Mouse (Mus musculus) heart, embryonic 14.5 days (tissue): ENCODE data around the gene Marveld3. TPM values are rescaled to one million over a fixed set of nuclear protein-coding genes. Genes with fewer than 3 reads are reported as not detected.

Source experiments
- ATAC-seq: fragments of 200-750 bp; cut with Nextera tagmentation; 2 replicates; pipeline ENCODE4 v1.8.0; 2017; ENCODE audit warnings: low read depth, moderate TSS enrichment; ENCODE audit not compliant: insufficient number of reproducible peaks, insufficient read depth, low FRiP score
- H3K27ac ChIP-seq, 2 experiments: fragments of 200-500 bp in 1 of 2; fragments of 300-500 bp in 1 of 2; sonication (generic) in 1 of 2; replicated peaks in 1 of 2; 2 replicates each; pipeline ENCODE4 v1.5.1; 2012 to 2014; ENCODE audit warnings: low read depth in 2 of 2, low read length in 2 of 2, control low read depth in 1 of 2, mild to moderate bottlenecking in 1 of 2, mixed read lengths in 1 of 2; ENCODE audit not compliant: control insufficient read depth in 1 of 2, insufficient read depth in 1 of 2
- H3K27me3 ChIP-seq: fragments of 300-500 bp; sonication (generic); 2 replicates; pipeline ENCODE4 v1.6.1; 2014; ENCODE audit warnings: mild to moderate bottlenecking, low read length, control low read depth; ENCODE audit not compliant: control insufficient read depth, insufficient read depth
- H3K36me3 ChIP-seq: fragments of 300-500 bp; sonication (generic); 2 replicates; pipeline ENCODE4 v1.6.1; 2014; ENCODE audit warnings: mild to moderate bottlenecking, control low read depth, low read length, mixed read lengths; ENCODE audit not compliant: control insufficient read depth, insufficient read depth
- H3K4me1 ChIP-seq, 2 experiments: fragments of 200-500 bp in 1 of 2; fragments of 300-500 bp in 1 of 2; sonication (generic) in 1 of 2; 2 replicates each; pipeline ENCODE4 v1.6.1; 2012 to 2014; ENCODE audit warnings: low read length in 2 of 2, control low read depth in 1 of 2, mixed read lengths in 1 of 2; ENCODE audit not compliant: control insufficient read depth in 2 of 2, insufficient read depth in 2 of 2
- H3K4me2 ChIP-seq: fragments of 300-500 bp; sonication (generic); 2 replicates; pipeline ENCODE4 v1.6.1; 2014; ENCODE audit warnings: mild to moderate bottlenecking, low read length
- H3K4me3 ChIP-seq, 2 experiments: fragments of 200-500 bp in 1 of 2; fragments of 300-500 bp in 1 of 2; sonication (generic) in 1 of 2; 2 replicates each; pipeline ENCODE4 v1.5.1; 2012 to 2014; ENCODE audit warnings: low read length in 2 of 2, mild to moderate bottlenecking in 2 of 2, control low read depth in 1 of 2, low read depth in 1 of 2, moderate library complexity in 1 of 2; ENCODE audit not compliant: control insufficient read depth in 1 of 2, insufficient read depth in 1 of 2
- H3K9ac ChIP-seq: fragments of 300-500 bp; sonication (generic); 2 replicates; pipeline ENCODE4 v1.6.1; 2014; ENCODE audit warnings: mild to moderate bottlenecking, low read length
- H3K9me3 ChIP-seq: fragments of 300-500 bp; sonication (generic); 2 replicates; pipeline ENCODE4 v1.6.1; 2016; ENCODE audit warnings: low read length, control low read depth; ENCODE audit not compliant: control insufficient read depth
- WGBS: fragments of 180-500 bp; shearing (Covaris S2); extraction: QIAGEN DNeasy Blood & Tissue Kit; methylation state at CpG from one replicate; pipeline ENCODE4 v1.1.7; 2014; 5-methylcytosine and 5-hydroxymethylcytosine counted together
- polyA plus RNA-seq: library from polyadenylated mRNA; unstranded; fragments of >200 nt; fragmentation: Nextera tagmentation; extraction: Ambion mirVana; gene quantifications from 2 replicates; pipeline ENCODE4 v1.2.1, GENCODE M21; 2014

Gene Marveld3
- polyA plus RNA-seq, 1 experiment from 2014 or later: 0.51 TPM

DNA sequence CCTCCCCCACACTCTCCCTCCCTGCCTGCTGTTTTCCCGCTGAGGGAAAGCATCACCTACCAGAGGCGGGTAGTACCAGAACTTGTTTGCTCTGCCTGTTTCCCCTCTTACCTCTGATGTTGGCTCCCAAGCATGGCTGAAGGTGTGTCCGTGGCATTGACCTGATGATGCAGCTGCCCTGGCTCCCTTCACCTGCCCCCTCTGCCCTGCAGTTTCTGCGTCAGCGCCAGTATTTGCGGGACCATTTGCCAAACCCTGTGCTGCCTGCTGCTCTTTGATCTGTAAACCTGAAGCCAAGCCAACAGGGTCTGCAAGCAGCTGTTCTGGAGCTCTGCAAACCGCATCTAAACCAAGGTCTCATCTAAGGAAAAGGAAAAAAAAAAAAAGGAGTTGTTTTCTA lies 24.4 kb upstream of the Marveld3 start:
- no peaks in the 10 kb centered on the region for H3K36me3 ChIP-seq
- H3K27ac ChIP-seq: no peak overlapping the region
- 54% methylated on average over 7 of the region's 7 CpGs for WGBS
- H3K4me3 ChIP-seq: no peak overlapping the region
- no peaks in the 10 kb centered on the region for H3K27me3 ChIP-seq
- ATAC-seq: no peak
- H3K9ac ChIP-seq: no peak overlapping the region
- H3K9me3 ChIP-seq: no peaks in the 10 kb centered on the region
- no peak overlapping the region for H3K4me2 ChIP-seq
- H3K4me1 ChIP-seq: peaks cover 3% of the 10 kb centered on the region in 2 experiments; a peak in 2 of 4 replicates

- ATAC-seq: no peak
- H3K4me1 ChIP-seq: peaks cover 3% of the 10 kb centered on the region in 2 experiments; a peak in 2 of 4 replicates
- no peaks in the 10 kb centered on the region for H3K27me3 ChIP-seq
- no peaks in the 10 kb centered on the region for H3K9me3 ChIP-seq
- no peak overlapping the region for H3K9ac ChIP-seq
- no peaks in the 10 kb centered on the region for H3K36me3 ChIP-seq
- no peak overlapping the region for H3K4me3 ChIP-seq
- 36% methylated on average over 5 of the region's 5 CpGs for WGBS
- H3K27ac ChIP-seq: no peak overlapping the region
- H3K4me2 ChIP-seq: no peak overlapping the region
Observed at GRCm38 (mm10) chr8:109983944-109984343, 21.9 kb upstream of the Marveld3 start.

DNA sequence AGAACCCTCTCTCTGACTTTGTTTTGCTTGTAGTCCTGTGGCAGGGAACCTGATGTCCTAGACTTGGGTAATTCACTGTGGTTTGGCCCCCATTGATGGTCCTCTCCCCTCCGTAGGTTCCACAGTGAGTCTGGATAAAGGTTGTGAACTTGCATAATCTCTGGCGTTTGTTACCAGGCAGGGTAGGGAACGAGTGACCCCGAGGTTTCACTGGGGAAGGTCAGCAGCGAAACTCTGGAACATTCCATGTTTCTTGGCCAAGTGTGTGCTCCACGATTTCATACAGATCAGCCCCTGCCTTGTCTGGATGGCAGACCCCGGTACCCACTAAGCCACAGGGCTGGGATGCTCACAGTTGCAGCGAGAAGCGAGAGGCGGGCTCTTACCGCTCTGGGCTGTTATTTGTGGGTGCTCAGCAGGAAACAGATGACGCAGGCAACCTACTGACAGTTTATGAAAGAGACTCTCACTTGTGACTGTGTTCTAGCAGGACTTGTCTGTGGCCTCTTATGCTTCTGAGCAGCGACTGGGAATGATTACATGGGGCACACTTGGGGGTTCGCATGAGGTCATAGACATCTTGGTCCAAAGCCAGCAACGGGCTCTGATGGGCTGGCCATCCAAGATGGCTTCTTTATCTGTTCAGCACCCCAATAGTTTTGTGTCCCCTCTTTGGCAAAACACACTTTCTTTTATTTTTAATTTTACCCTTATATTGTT lies 20.5 kb upstream of the Marveld3 start:
- no peak overlapping the region for H3K4me3 ChIP-seq
- no peak overlapping the region for H3K4me2 ChIP-seq
- H3K9me3 ChIP-seq: no peaks in the 10 kb centered on the region
- peaks cover 3% of the 10 kb centered on the region in 2 experiments; a peak in 2 of 4 replicates for H3K4me1 ChIP-seq
- no peaks in the 10 kb centered on the region for H3K36me3 ChIP-seq
- 71% methylated on average over 15 of the region's 15 CpGs for WGBS
- ATAC-seq: no peak
- H3K27ac ChIP-seq: no peak overlapping the region
- H3K9ac ChIP-seq: no peak overlapping the region
- no peaks in the 10 kb centered on the region for H3K27me3 ChIP-seq

DNA sequence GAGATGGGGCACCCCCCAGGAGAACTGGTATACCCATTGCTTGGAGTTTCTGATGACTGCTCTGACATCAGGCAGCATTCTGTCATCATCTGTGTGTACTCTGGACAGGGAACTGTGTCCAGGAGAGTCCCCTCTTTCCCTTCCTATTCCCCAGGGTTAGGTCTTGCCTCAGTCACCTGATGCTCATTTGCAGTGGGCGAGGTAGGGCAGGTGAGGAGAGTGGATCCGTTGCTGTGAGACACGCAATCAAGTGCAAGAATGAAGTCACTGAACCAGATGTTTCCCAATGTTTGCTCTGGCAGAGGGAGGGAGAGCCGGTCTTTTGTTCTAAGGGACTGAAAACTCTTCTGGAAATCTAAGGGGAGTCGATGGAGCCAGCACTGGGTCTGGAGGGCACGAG lies 17.3 kb upstream of the Marveld3 start:
- Histone ChIP-seq H3K4me1 (peaks cover 3% of the 10 kb centered on the region in 2 experiments; a peak in 2 of 4 replicates), H3K4me2 (no peak overlapping the region), H3K36me3 (no peaks in the 10 kb centered on the region), H3K9ac (no peak overlapping the region), H3K27me3 (no peaks in the 10 kb centered on the region), H3K4me3 (no peak overlapping the region), H3K27ac (no peak overlapping the region), H3K9me3 (0 out of 2 replicates have a peak, but pooled peaks cover 8% of the 10 kb centered on the region)
- 65% methylated on average over 6 of the region's 6 CpGs for WGBS
- no peak for ATAC-seq

DNA sequence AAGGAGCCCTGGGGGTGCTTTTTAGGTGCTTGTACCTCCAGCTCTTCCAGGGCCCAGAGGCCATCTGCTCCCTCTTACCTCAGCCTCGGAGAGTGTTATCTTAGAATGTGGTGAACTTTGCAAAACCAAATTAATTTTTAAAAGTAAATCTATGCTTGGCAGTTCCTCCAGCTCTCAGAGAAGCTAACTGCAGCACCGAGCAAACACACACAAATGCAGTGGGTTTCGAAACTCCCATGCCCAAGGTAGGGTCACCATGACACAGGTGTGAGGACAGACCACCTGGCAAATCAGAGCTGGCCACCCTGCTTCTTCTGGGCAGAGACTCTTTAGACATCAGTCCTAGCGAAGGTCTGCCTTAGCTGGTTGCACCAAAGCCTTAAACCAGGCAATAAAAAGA lies 10.9 kb upstream of the Marveld3 start:
- H3K4me1 ChIP-seq: no peaks in the 10 kb centered on the region
- 0 out of 2 replicates have a peak, but pooled peaks cover 8% of the 10 kb centered on the region for H3K9me3 ChIP-seq
- no peak overlapping the region for H3K4me3 ChIP-seq
- 75% methylated on average over 4 of the region's 4 CpGs for WGBS
- H3K27me3 ChIP-seq: peaks cover 21% of the 10 kb centered on the region
- ATAC-seq: no peak
- no peaks in the 10 kb centered on the region for H3K36me3 ChIP-seq
- no peak overlapping the region for H3K9ac ChIP-seq
- H3K4me2 ChIP-seq: no peak overlapping the region
- H3K27ac ChIP-seq: no peak overlapping the region

GRCm38 (mm10) chr8:109970323-109970722 lies 8.3 kb upstream of the Marveld3 start:
- H3K27ac ChIP-seq: no peak overlapping the region
- 5% methylated on average over 9 of the region's 9 CpGs for WGBS
- H3K4me2 ChIP-seq: no peak overlapping the region
- no peak overlapping the region for H3K4me3 ChIP-seq
- no peak for ATAC-seq
- 0 out of 2 replicates have a peak, but pooled peaks cover 5% of the 10 kb centered on the region for H3K9me3 ChIP-seq
- no peaks in the 10 kb centered on the region for H3K4me1 ChIP-seq
- H3K36me3 ChIP-seq: no peaks in the 10 kb centered on the region
- peaks cover 21% of the 10 kb centered on the region for H3K27me3 ChIP-seq
- H3K9ac ChIP-seq: no peak overlapping the region

GRCm38 (mm10) chr8:109968837-109969236 lies 6.8 kb upstream of the Marveld3 start:
- H3K4me1 ChIP-seq: no peaks in the 10 kb centered on the region
- ATAC-seq: no peak
- H3K4me3 ChIP-seq: no peak overlapping the region
- no peak overlapping the region for H3K9ac ChIP-seq
- no peaks in the 10 kb centered on the region for H3K36me3 ChIP-seq
- peaks cover 25% of the 10 kb centered on the region for H3K27me3 ChIP-seq
- H3K27ac ChIP-seq: no peak overlapping the region
- H3K4me2 ChIP-seq: no peak overlapping the region
- H3K9me3 ChIP-seq: no peaks in the 10 kb centered on the region
- WGBS: 56% methylated on average over 10 of the region's 10 CpGs

- no peak overlapping the region for H3K9ac ChIP-seq
- peaks cover 5 to 12% of the 10 kb centered on the region in 2 experiments; a peak in 3 of 4 replicates for H3K4me1 ChIP-seq
- no peak overlapping the region for H3K4me2 ChIP-seq
- peaks cover 54% of the 10 kb centered on the region for H3K27me3 ChIP-seq
- no peaks in the 10 kb centered on the region for H3K9me3 ChIP-seq
- no peak for ATAC-seq
- WGBS: 68% methylated on average over 4 of the region's 4 CpGs
- H3K36me3 ChIP-seq: no peaks in the 10 kb centered on the region
- no peak overlapping the region for H3K4me3 ChIP-seq
- H3K27ac ChIP-seq: no peak overlapping the region
Observed at GRCm38 (mm10) chr8:109964106-109964505, 2.1 kb upstream of the Marveld3 start.
